Mouse (Mus musculus): ENCODE results near the gene Spag9.
A peak's percentile ranks its signal among the peaks of the same experiment; 100 is the strongest.

GRCm38 (mm10) chr11:93995720-93996305 is at the start of gene Spag9:
- TF ChIP-seq POLR2A (IDR thresholded peaks at IDR 0.05; ENCODE audit: insufficient read depth, low read depth, low read length) (peak; percentile 83), CTCF (IDR thresholded peaks at IDR 0.05; ENCODE audit: insufficient read depth, low read depth, low read length) (no peak)
